Mouse (Mus musculus) limb, embryonic 14.5 days (tissue): ENCODE data around the gene 0610037L13Rik. TPM values are rescaled to one million over a fixed set of nuclear protein-coding genes. Genes with fewer than 3 reads are reported as not detected.

Experiments used
- ATAC-seq: fragments of 200-750 bp; cut with Nextera tagmentation; 2 replicates; pipeline ENCODE4 v1.8.0; 2017; ENCODE audit warnings: low read depth, moderate number of reproducible peaks, moderate TSS enrichment; ENCODE audit not compliant: low FRiP score
- DNase-seq: peaks from one replicate; pipeline ENCODE4 v3.0.0-alpha.2; 2015; ENCODE audit warnings: low spot score
- H3K27ac ChIP-seq: fragments of 300-500 bp; sonication (generic); replicated peaks from 2 replicates; pipeline ENCODE4 v1.5.1; 2014; ENCODE audit warnings: low read depth, mild to moderate bottlenecking, low read length, moderate library complexity, mixed read lengths
- H3K27me3 ChIP-seq: fragments of 300-500 bp; sonication (generic); 2 replicates; pipeline ENCODE4 v1.6.1; 2014; ENCODE audit warnings: low read length, mixed read lengths; ENCODE audit not compliant: control insufficient read depth, insufficient read depth
- H3K36me3 ChIP-seq: fragments of 300-500 bp; sonication (generic); 2 replicates; pipeline ENCODE4 v1.6.1; 2014; ENCODE audit warnings: mild to moderate bottlenecking, low read length, moderate library complexity, mixed read lengths; ENCODE audit not compliant: control insufficient read depth, insufficient read depth
- H3K4me1 ChIP-seq: fragments of 300-500 bp; sonication (generic); 2 replicates; pipeline ENCODE4 v1.6.1; 2014; ENCODE audit warnings: antibody characterized with exemption, low read length, mixed read lengths; ENCODE audit not compliant: control insufficient read depth, insufficient read depth
- H3K4me2 ChIP-seq: fragments of 300-500 bp; sonication (generic); replicated peaks from 2 replicates; pipeline ENCODE4 v1.6.1; 2014; ENCODE audit warnings: low read depth, mild to moderate bottlenecking, low read length, moderate library complexity; ENCODE audit not compliant: severe bottlenecking
- H3K4me3 ChIP-seq: fragments of 300-500 bp; sonication (generic); replicated peaks from 2 replicates; pipeline ENCODE4 v1.5.1; 2014; ENCODE audit warnings: low read length
- H3K9ac ChIP-seq: fragments of 300-500 bp; sonication (generic); 2 replicates; pipeline ENCODE4 v1.6.1; 2014; ENCODE audit warnings: mild to moderate bottlenecking, low read depth, low read length, moderate library complexity; ENCODE audit not compliant: severe bottlenecking
- H3K9me3 ChIP-seq: fragments of 300-500 bp; sonication (generic); 2 replicates; pipeline ENCODE4 v1.6.1; 2016; ENCODE audit warnings: low read length; ENCODE audit not compliant: control insufficient read depth
- POLR2A ChIP-seq: fragments of 200-500 bp; IDR thresholded peaks from 2 replicates; pipeline ENCODE4 v1.8.0; 2012; ENCODE audit warnings: inconsistent platforms, mild to moderate bottlenecking, moderate library complexity, borderline replicate concordance; ENCODE audit not compliant: insufficient read depth, insufficient read length; ENCODE audit errors: extremely low read depth
- WGBS: fragments of 180-500 bp; shearing (Covaris S2); extraction: QIAGEN DNeasy Blood & Tissue Kit; methylation state at CpG from one replicate; pipeline ENCODE4 v1.1.7; 2014; 5-methylcytosine and 5-hydroxymethylcytosine counted together
- polyA plus RNA-seq, 2 experiments: library from polyadenylated mRNA; depleted of rRNA in 1 of 2; stranded (reverse) in 1 of 2; unstranded in 1 of 2; fragments of >200 nt; fragmentation: Nextera tagmentation in 1 of 2; extraction: Ambion mirVana in 1 of 2; gene quantifications; 2 replicates each; pipeline versions ENCODE4 v1.2.1 to v1.2.3; 2012 to 2014

0610037L13Rik gene
- polyA plus RNA-seq, 2 experiments = 159 to 189 TPM

- 77% methylated on average over 9 of the region's 9 CpGs for WGBS
- Histone ChIP-seq H3K36me3 (no peaks in the 10 kb centered on the region), H3K4me3 (no peak overlapping the region), H3K27me3 (peaks cover 13% of the 10 kb centered on the region; the same call in 1 of the 2 replicates), H3K27ac (no peak overlapping the region), H3K4me2 (no peak overlapping the region), H3K9me3 (no peaks in the 10 kb centered on the region), H3K9ac (no peak overlapping the region), H3K4me1 (no peaks in the 10 kb centered on the region)
- no peak for ATAC-seq
- DNase-seq = no peak
- TF ChIP-seq POLR2A = no peak
Observed at GRCm38 (mm10) chr4:107849621-107850020, 40.0 kb upstream of the 0610037L13Rik start.

- H3K9me3 ChIP-seq = no peaks in the 10 kb centered on the region
- no peak overlapping the region for H3K27ac ChIP-seq
- no peaks in the 10 kb centered on the region for H3K36me3 ChIP-seq
- ATAC-seq (no peak), DNase-seq (no peak)
- TF ChIP-seq POLR2A = no peak
- peaks cover 13% of the 10 kb centered on the region; the same call in 1 of the 2 replicates for H3K27me3 ChIP-seq
- H3K4me3 ChIP-seq = no peak overlapping the region
- H3K4me1 ChIP-seq = no peaks in the 10 kb centered on the region
- no peak overlapping the region for H3K9ac ChIP-seq
- WGBS = 90% methylated on average over 8 of the region's 8 CpGs
- H3K4me2 ChIP-seq = no peak overlapping the region
Observed at GRCm38 (mm10) chr4:107850091-107850490, 39.5 kb upstream of the 0610037L13Rik start.

GRCm38 (mm10) chr4:107853333-107853732 is 36.3 kb upstream of the 0610037L13Rik start:
- DNase-seq (no peak), ATAC-seq (no peak)
- Histone ChIP-seq H3K27ac (no peak overlapping the region), H3K9me3 (no peaks in the 10 kb centered on the region), H3K4me2 (no peak overlapping the region), H3K36me3 (no peaks in the 10 kb centered on the region), H3K4me1 (no peaks in the 10 kb centered on the region), H3K9ac (no peak overlapping the region), H3K4me3 (no peak overlapping the region), H3K27me3 (no peaks in the 10 kb centered on the region)
- 90% methylated on average over 8 of the region's 8 CpGs for WGBS
- no peak for TF ChIP-seq POLR2A

GRCm38 (mm10) chr4:107853836-107854235 is 35.8 kb upstream of the 0610037L13Rik start:
- DNase-seq (no peak), ATAC-seq (no peak)
- H3K9ac ChIP-seq = no peak overlapping the region
- TF ChIP-seq POLR2A = no peak
- H3K4me1 ChIP-seq = no peaks in the 10 kb centered on the region
- H3K27me3 ChIP-seq = no peaks in the 10 kb centered on the region
- no peak overlapping the region for H3K4me2 ChIP-seq
- no peak overlapping the region for H3K27ac ChIP-seq
- H3K4me3 ChIP-seq = no peak overlapping the region
- H3K36me3 ChIP-seq = no peaks in the 10 kb centered on the region
- no peaks in the 10 kb centered on the region for H3K9me3 ChIP-seq
- WGBS = 86% methylated on average over 6 of the region's 7 CpGs

GRCm38 (mm10) chr4:107856958-107857686 is 32.5 kb upstream of the 0610037L13Rik start:
- ATAC-seq (no peak), DNase-seq (no peak)
- Histone ChIP-seq H3K9me3 (no peaks in the 10 kb centered on the region), H3K27ac (no peak overlapping the region), H3K4me3 (no peak overlapping the region), H3K36me3 (no peaks in the 10 kb centered on the region), H3K4me1 (no peaks in the 10 kb centered on the region), H3K27me3 (no peaks in the 10 kb centered on the region), H3K4me2 (no peak overlapping the region), H3K9ac (no peak overlapping the region)
- no peak for TF ChIP-seq POLR2A
- WGBS = 85% methylated on average over 11 of the region's 11 CpGs
